Mouse (Mus musculus): ENCODE data around the gene Cend1. TPM values are rescaled to one million over a fixed set of nuclear protein-coding genes. Genes with fewer than 3 reads are reported as not detected.
A peak's percentile ranks its signal among the peaks of the same experiment; 100 is the strongest.

The Cend1 gene
- polyA plus RNA-seq, 1 experiment from 2014 or later = 2.7 TPM

DNA sequence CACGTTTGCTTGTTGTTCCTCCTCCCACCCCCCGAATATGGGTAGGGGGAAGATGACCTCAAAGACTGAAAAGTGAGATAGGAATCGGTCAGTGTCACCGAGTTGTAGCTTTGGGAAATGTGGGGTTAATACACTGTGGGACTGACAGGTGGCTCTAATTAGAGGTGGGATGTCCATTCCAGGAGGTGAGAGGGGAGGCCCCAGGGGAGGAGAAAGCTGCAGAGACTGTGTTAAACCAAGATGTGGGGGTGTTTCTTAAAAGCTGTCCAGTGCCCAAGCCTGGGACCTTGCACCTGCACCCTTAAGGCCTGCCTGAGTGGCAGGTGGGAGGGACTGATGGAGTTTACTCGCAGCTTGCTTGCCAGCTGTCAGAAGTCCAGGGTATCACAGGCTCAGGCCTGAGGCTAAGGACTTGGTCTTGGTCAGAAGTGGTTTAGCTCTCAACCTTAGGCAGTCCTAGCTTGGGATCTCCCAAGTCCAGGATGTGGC lies 33.1 kb upstream of the Cend1 start:
- Histone ChIP-seq H3K36me3 (ENCODE audit: control insufficient read depth, insufficient read depth, low read length) (no peaks in the 10 kb centered on the region), H3K9me3 (ENCODE audit: control insufficient read depth, low read length) (no peaks in the 10 kb centered on the region), H3K4me3 (ENCODE audit: low read depth, low read length) (peak overlapping the region; percentile 23; the same call in 1 of the 2 replicates), H3K9ac (ENCODE audit: low read length) (no peak overlapping the region), H3K4me1 (ENCODE audit: control insufficient read depth, insufficient read depth, low read length) (peaks cover 25% of the 10 kb centered on the region), H3K4me2 (ENCODE audit: low read depth, severe bottlenecking) (peak overlapping the region; percentile 53), H3K27me3 (ENCODE audit: control insufficient read depth, insufficient read depth, low read length) (peaks cover 48% of the 10 kb centered on the region), H3K27ac (replicated peaks; ENCODE audit: low read depth, low read length) (no peak overlapping the region)
- DNase-seq (ENCODE audit: low spot score) = peak; percentile 41
- no peak for ATAC-seq (ENCODE audit: insufficient number of reproducible peaks, low FRiP score, low TSS enrichment, low read depth)
- 3% methylated on average over 5 of the region's 5 CpGs for WGBS

DNA sequence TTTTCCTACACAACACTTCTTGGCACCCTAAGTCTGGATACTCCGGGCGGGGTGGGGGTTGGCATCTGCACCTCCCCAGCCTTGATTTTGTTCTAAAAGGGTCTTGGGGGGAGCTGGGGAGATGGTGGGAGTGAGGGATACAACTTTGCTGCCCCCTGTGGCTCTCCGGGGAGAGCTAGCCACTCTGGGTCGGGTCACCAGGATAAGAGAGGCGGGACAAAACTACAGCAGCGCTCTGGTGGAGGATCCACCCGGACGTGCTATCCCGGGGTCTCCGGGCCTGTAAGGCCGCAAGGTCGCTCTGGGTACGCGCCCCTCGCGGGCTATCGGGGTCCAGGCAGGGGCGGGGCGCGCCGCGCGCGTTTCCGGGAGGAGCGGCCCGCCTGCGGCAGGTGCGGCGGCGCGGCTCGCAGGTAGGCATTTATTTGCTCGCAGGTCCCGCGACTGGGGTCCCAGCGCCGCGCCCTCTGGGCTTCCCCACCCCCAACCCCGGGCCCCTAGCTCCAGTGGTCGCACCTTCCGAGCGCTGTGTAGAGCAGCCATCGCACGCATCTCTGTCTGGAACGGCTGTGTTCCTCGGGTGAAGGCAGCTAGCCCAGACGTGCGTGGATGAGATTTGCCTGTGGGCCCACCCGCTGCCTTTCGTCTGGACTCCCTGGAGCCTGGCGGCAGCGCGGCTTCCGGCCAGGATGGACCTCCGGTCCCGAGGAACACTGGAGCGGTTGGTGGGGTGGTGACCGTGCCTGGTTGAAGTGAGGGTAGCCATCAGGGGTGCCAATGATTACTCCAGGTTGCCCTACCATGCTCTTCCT lies 32.4 kb upstream of the Cend1 start:
- peak overlapping the region; percentile 36; the same call in 1 of the 2 replicates for H3K9ac ChIP-seq (ENCODE audit: low read length)
- 2% methylated on average over 40 of the region's 59 CpGs for WGBS
- H3K4me3 ChIP-seq (ENCODE audit: low read depth, low read length) = peak overlapping the region; percentile 23

DNA sequence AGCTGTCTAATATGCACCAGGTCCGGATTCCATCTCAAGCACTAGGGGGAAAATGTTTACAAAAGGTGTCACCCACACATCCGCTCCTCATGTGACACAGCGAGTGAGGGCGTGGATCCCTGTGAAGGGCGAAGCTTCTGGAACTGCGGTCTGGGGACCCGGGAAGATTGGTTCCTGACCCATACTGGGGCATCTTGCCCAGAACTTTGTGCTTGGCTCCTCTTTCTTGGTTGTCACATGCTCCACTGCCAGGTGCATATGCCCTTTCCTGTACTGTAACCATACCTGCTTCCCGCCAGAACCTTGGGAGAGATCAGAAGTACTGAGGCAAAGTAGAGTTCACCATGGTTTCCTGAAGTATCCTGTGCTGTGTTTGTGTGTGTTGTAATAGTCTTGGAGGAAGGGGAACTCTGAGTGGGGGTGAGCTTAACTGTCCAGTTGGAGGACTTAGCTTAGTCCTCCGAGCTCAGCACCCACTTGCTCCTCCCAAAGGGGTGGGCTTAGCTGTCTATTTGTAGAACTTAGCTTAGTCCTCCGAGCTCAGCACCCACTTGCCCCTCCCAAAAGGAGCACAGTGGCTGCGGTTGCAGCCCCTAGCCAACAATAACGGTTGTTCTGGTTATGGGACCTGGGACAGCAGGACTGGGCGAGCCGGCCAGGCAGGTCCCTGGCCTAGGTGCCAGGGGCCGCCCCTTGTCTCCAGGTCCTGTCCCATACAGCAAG lies 31.3 kb upstream of the Cend1 start, which contains the start of gene Cracr2b:
Gene Cracr2b (plus strand): TSS at position 704 of the 723 bp plus-strand sequence.
- WGBS = 71% methylated on average over 15 of the region's 15 CpGs
- peaks cover 48% of the 10 kb centered on the region for H3K27me3 ChIP-seq (ENCODE audit: control insufficient read depth, insufficient read depth, low read length)
- peaks cover 27% of the 10 kb centered on the region for H3K4me1 ChIP-seq (ENCODE audit: control insufficient read depth, insufficient read depth, low read length)
- H3K9ac ChIP-seq (ENCODE audit: low read length) = peak within 1 kb of the TSS; percentile 36; the same call in 1 of the 2 replicates
- no peak within 1 kb of the TSS for H3K27ac ChIP-seq (replicated peaks; ENCODE audit: low read depth, low read length)
- DNase-seq (ENCODE audit: low spot score) (no peak), ATAC-seq (ENCODE audit: insufficient number of reproducible peaks, low FRiP score, low TSS enrichment, low read depth) (no peak)
- H3K4me3 ChIP-seq (ENCODE audit: low read depth, low read length) = peak within 1 kb of the TSS; percentile 23
- H3K4me2 ChIP-seq (ENCODE audit: low read depth, severe bottlenecking) = peak within 1 kb of the TSS; percentile 53
- H3K9me3 ChIP-seq (ENCODE audit: control insufficient read depth, low read length) = no peaks in the 10 kb centered on the region
- H3K36me3 ChIP-seq (ENCODE audit: control insufficient read depth, insufficient read depth, low read length) = no peaks in the 10 kb centered on the region

More for the DNA sequence above, 32.4 kb upstream of the Cend1 start:
- Histone ChIP-seq H3K4me1 (ENCODE audit: control insufficient read depth, insufficient read depth, low read length) (peaks cover 20% of the 10 kb centered on the region), H3K27ac (replicated peaks; ENCODE audit: low read depth, low read length) (no peak overlapping the region), H3K9me3 (ENCODE audit: control insufficient read depth, low read length) (no peaks in the 10 kb centered on the region), H3K27me3 (ENCODE audit: control insufficient read depth, insufficient read depth, low read length) (peaks cover 48% of the 10 kb centered on the region), H3K36me3 (ENCODE audit: control insufficient read depth, insufficient read depth, low read length) (no peaks in the 10 kb centered on the region), H3K4me2 (ENCODE audit: low read depth, severe bottlenecking) (peak overlapping the region; percentile 53)
- DNase-seq (ENCODE audit: low spot score) (no peak), ATAC-seq (ENCODE audit: insufficient number of reproducible peaks, low FRiP score, low TSS enrichment, low read depth) (no peak)

DNA sequence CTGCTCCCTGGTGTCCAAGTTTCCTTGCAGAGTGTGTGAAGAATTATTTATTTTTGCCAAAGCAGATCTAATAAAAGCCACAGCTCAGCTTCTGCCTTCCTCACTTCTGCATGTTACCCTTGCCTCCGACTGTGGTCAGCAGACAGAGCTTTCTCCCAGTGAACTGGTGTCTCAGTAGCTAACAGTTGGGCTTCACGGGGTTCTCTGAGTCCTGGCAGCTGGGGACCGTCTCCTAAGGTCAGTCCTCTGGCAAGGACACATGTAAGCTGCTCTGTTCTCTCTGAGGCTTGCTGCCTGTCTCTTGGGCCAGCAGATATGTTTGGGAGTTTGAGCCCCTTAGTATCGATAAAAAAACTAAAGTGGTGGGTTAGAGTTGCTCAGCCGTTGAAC lies 30.7 kb upstream of the Cend1 start:
- WGBS = 71% methylated on average over 5 of the region's 5 CpGs
- peaks cover 47% of the 10 kb centered on the region for H3K27me3 ChIP-seq (ENCODE audit: control insufficient read depth, insufficient read depth, low read length)
- no peak overlapping the region for H3K27ac ChIP-seq (replicated peaks; ENCODE audit: low read depth, low read length)

DNA sequence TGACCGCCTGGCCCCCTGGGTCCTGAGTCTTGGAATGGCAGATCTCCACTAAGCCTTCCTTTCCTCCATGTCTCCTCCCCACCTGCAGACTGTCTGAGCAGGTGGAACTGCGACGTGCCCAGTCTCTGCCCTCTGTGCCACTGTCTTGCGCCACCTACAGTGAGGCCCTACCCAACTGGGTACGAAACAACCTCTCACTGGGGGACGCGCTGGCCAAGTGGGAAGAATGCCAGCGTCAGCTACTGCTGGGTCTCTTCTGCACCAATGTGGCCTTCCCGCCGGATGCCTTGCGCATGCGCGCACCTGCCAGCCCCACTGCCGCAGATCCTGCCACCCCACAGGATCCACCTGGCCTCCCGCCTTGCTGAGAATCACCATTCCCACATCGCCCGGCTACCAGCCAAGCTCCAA lies 30.0 kb upstream of the Cend1 start:
- Histone ChIP-seq H3K9ac (ENCODE audit: low read length) (no peak overlapping the region), H3K4me2 (ENCODE audit: low read depth, severe bottlenecking) (no peak overlapping the region), H3K4me1 (ENCODE audit: control insufficient read depth, insufficient read depth, low read length) (peaks cover 23% of the 10 kb centered on the region), H3K36me3 (ENCODE audit: control insufficient read depth, insufficient read depth, low read length) (no peaks in the 10 kb centered on the region), H3K9me3 (ENCODE audit: control insufficient read depth, low read length) (no peaks in the 10 kb centered on the region), H3K27ac (replicated peaks; ENCODE audit: low read depth, low read length) (no peak overlapping the region), H3K27me3 (ENCODE audit: control insufficient read depth, insufficient read depth, low read length) (peaks cover 41% of the 10 kb centered on the region), H3K4me3 (ENCODE audit: low read depth, low read length) (no peak overlapping the region)
- WGBS = 90% methylated on average over 17 of the region's 17 CpGs
- ATAC-seq (ENCODE audit: insufficient number of reproducible peaks, low FRiP score, low TSS enrichment, low read depth) (no peak), DNase-seq (ENCODE audit: low spot score) (no peak)

More for the DNA sequence above, 30.7 kb upstream of the Cend1 start:
- no peak overlapping the region for H3K9ac ChIP-seq (ENCODE audit: low read length)
- no peak overlapping the region for H3K4me3 ChIP-seq (ENCODE audit: low read depth, low read length)
- H3K36me3 ChIP-seq (ENCODE audit: control insufficient read depth, insufficient read depth, low read length) = no peaks in the 10 kb centered on the region
- DNase-seq (ENCODE audit: low spot score) (no peak), ATAC-seq (ENCODE audit: insufficient number of reproducible peaks, low FRiP score, low TSS enrichment, low read depth) (no peak)
- peaks cover 23% of the 10 kb centered on the region for H3K4me1 ChIP-seq (ENCODE audit: control insufficient read depth, insufficient read depth, low read length)
- no peaks in the 10 kb centered on the region for H3K9me3 ChIP-seq (ENCODE audit: control insufficient read depth, low read length)
- H3K4me2 ChIP-seq (ENCODE audit: low read depth, severe bottlenecking) = no peak overlapping the region

DNA sequence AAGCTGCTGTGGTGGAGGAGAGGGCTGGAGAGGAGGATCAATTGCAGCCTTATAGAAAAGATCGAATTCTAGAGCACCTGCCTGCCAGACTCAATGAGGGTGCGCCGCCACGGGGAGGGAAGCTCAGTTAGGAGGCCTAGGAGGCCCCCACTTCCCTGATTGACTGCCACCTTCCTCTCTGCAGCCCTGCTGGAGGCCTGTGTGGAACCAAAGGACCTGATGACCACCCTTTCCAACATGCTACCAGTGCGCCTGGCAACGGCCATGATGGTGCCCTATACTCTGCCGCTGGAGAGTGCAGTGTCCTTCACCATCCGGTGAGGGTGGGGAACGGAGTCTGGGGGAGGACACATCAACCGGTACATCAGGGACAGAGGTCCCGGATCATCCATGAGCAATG lies 29.4 kb upstream of the Cend1 start:
- no peaks in the 10 kb centered on the region for H3K9me3 ChIP-seq (ENCODE audit: control insufficient read depth, low read length)
- peaks cover 35% of the 10 kb centered on the region for H3K27me3 ChIP-seq (ENCODE audit: control insufficient read depth, insufficient read depth, low read length)
- H3K36me3 ChIP-seq (ENCODE audit: control insufficient read depth, insufficient read depth, low read length) = no peaks in the 10 kb centered on the region
- 89% methylated on average over 11 of the region's 11 CpGs for WGBS
- H3K27ac ChIP-seq (replicated peaks; ENCODE audit: low read depth, low read length) = no peak overlapping the region
- peaks cover 23% of the 10 kb centered on the region for H3K4me1 ChIP-seq (ENCODE audit: control insufficient read depth, insufficient read depth, low read length)
- ATAC-seq (ENCODE audit: insufficient number of reproducible peaks, low FRiP score, low TSS enrichment, low read depth) = no peak
- no peak overlapping the region for H3K9ac ChIP-seq (ENCODE audit: low read length)
- no peak overlapping the region for H3K4me2 ChIP-seq (ENCODE audit: low read depth, severe bottlenecking)
- no peak for DNase-seq (ENCODE audit: low spot score)
- H3K4me3 ChIP-seq (ENCODE audit: low read depth, low read length) = no peak overlapping the region

DNA sequence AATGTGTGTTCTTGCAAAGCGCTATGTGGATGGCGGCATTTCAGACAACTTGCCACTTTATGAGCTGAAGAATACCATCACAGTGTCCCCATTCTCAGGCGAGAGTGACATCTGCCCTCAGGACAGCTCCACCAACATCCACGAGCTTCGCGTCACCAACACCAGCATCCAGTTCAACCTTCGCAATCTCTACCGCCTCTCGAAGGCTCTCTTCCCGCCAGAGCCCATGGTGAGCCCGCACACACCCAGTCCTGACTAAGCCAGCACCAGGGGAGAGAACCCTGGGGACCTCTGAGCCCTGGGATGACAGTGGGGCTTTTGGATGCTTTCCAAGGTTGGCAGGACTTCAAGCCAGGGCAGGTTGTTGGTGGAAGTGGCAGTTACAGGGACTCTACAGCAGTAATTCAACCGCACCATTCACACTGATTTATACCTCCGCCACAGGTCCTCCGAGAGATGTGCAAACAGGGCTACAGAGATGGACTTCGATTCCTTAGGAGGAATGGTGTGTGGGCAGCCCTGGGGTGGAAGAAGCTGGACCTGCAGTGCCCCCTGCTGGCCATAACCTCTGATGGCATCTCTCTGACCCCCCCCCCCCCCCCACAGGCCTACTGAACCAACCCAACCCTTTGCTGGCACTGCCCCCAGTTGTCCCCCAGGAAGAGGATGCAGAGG lies 28.8 kb upstream of the Cend1 start:
- peaks cover 21% of the 10 kb centered on the region for H3K4me1 ChIP-seq (ENCODE audit: control insufficient read depth, insufficient read depth, low read length)
- DNase-seq (ENCODE audit: low spot score) = peak; percentile 68

DNA sequence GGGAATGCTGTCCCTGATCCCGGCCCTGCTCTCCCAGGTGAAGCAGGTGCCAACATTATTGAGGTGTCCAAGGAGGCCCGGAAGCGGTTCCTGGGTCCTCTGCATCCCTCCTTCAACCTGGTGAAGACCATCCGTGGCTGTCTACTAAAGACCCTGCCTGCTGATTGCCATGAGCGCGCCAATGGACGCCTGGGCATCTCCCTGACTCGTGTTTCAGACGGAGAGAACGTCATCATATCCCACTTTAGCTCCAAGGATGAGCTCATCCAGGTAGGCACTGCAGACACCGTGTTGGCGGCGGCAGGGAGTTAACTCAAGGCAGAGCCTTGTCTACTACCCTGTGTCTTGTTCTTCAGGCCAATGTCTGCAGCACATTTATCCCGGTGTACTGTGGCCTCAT lies 27.9 kb upstream of the Cend1 start:
- H3K27me3 ChIP-seq (ENCODE audit: control insufficient read depth, insufficient read depth, low read length) = peaks cover 24% of the 10 kb centered on the region

More for the DNA sequence above, 28.8 kb upstream of the Cend1 start:
- Histone ChIP-seq H3K9ac (ENCODE audit: low read length) (no peak overlapping the region), H3K9me3 (ENCODE audit: control insufficient read depth, low read length) (no peaks in the 10 kb centered on the region), H3K36me3 (ENCODE audit: control insufficient read depth, insufficient read depth, low read length) (no peaks in the 10 kb centered on the region), H3K27ac (replicated peaks; ENCODE audit: low read depth, low read length) (no peak overlapping the region), H3K27me3 (ENCODE audit: control insufficient read depth, insufficient read depth, low read length) (peaks cover 30% of the 10 kb centered on the region), H3K4me2 (ENCODE audit: low read depth, severe bottlenecking) (no peak overlapping the region), H3K4me3 (ENCODE audit: low read depth, low read length) (no peak overlapping the region)
- 73% methylated on average over 15 of the region's 15 CpGs for WGBS
- no peak for ATAC-seq (ENCODE audit: insufficient number of reproducible peaks, low FRiP score, low TSS enrichment, low read depth)

More for the DNA sequence above, 27.9 kb upstream of the Cend1 start:
- Histone ChIP-seq H3K27ac (replicated peaks; ENCODE audit: low read depth, low read length) (no peak overlapping the region), H3K9me3 (ENCODE audit: control insufficient read depth, low read length) (no peaks in the 10 kb centered on the region), H3K4me1 (ENCODE audit: control insufficient read depth, insufficient read depth, low read length) (peaks cover 17% of the 10 kb centered on the region), H3K4me2 (ENCODE audit: low read depth, severe bottlenecking) (no peak overlapping the region), H3K4me3 (ENCODE audit: low read depth, low read length) (no peak overlapping the region), H3K9ac (ENCODE audit: low read length) (no peak overlapping the region), H3K36me3 (ENCODE audit: control insufficient read depth, insufficient read depth, low read length) (no peaks in the 10 kb centered on the region)
- DNase-seq (ENCODE audit: low spot score) (no peak), ATAC-seq (ENCODE audit: insufficient number of reproducible peaks, low FRiP score, low TSS enrichment, low read depth) (no peak)
- WGBS = 97% methylated on average over 14 of the region's 14 CpGs
